Mouse (Mus musculus): ENCODE results near the gene Iqschfp. TPM values are rescaled to one million over a fixed set of nuclear protein-coding genes. Genes with fewer than 3 reads are reported as not detected.

Gene Iqschfp
- polyA plus RNA-seq, 1 experiment from 2014 or later: 5.3 TPM

DNA sequence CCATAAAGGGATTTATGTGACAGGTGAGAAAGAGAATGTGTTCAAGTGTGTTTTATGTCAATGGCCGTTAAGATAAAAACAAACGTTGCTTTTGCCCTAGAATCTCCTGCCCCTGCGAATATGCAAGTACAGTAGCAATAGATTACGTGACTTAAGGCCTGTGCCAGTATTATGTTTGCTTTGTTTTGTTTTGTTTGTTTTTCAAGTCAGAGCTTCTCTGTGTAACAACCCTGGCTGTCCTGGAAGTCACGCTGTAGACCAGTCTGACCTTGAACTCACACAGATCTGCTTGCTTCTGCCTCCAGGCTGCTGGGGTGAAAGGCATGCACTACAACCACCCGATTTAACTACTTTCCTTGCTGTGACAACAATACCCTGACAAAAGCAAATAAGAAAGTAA, 370.3 kb downstream of the Iqschfp start:
- 83% methylated on average over 6 of the region's 6 CpGs for WGBS
- Histone ChIP-seq H3K27ac (ENCODE audit: low read length) (no peak overlapping the region), H3K4me2 (ENCODE audit: low read length) (no peak overlapping the region), H3K4me3 (replicated peaks; ENCODE audit: low read length) (no peak overlapping the region), H3K36me3 (ENCODE audit: control insufficient read depth, insufficient read depth) (no peaks in the 10 kb centered on the region), H3K4me1 (replicated peaks; ENCODE audit: control insufficient read depth, insufficient read depth, low read length) (no peaks in the 10 kb centered on the region), H3K9me3 (ENCODE audit: control insufficient read depth, low read length) (no peaks in the 10 kb centered on the region), H3K27me3 (replicated peaks; ENCODE audit: control insufficient read depth, insufficient read depth, low read length) (no peaks in the 10 kb centered on the region), H3K9ac (replicated peaks; ENCODE audit: low read depth, low read length) (no peak overlapping the region)
- ATAC-seq: no peak

DNA sequence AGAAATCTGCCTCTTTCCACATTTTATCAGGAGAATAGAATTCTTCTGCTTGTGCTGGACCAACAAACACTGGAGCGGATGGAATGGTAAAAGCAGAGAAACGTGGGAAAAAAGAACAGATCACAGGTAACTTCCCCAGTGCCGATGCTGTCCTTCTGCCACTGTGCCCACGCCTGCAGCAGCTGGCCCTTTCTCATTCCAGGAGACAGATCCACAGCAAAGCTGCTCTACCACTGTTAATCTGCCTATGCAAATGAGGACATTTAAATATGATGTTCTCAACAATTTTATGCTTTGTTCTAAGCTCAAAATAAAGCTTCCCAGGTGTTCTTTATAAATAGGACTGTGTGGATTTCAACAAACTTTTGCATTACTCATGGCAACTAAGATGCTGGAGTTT, 375.9 kb downstream of the Iqschfp start:
- peaks cover 4% of the 10 kb centered on the region; the same call in 1 of the 2 replicates for H3K4me1 ChIP-seq (replicated peaks; ENCODE audit: control insufficient read depth, insufficient read depth, low read length)
- H3K9me3 ChIP-seq (ENCODE audit: control insufficient read depth, low read length): no peaks in the 10 kb centered on the region
- ATAC-seq: no peak
- 85% methylated on average over 4 of the region's 4 CpGs for WGBS
- H3K9ac ChIP-seq (replicated peaks; ENCODE audit: low read depth, low read length): no peak overlapping the region
- H3K27me3 ChIP-seq (replicated peaks; ENCODE audit: control insufficient read depth, insufficient read depth, low read length): no peaks in the 10 kb centered on the region
- no peak overlapping the region for H3K4me2 ChIP-seq (ENCODE audit: low read length)
- H3K27ac ChIP-seq (ENCODE audit: low read length): no peak overlapping the region
- no peak overlapping the region for H3K4me3 ChIP-seq (replicated peaks; ENCODE audit: low read length)
- no peaks in the 10 kb centered on the region for H3K36me3 ChIP-seq (ENCODE audit: control insufficient read depth, insufficient read depth)

DNA sequence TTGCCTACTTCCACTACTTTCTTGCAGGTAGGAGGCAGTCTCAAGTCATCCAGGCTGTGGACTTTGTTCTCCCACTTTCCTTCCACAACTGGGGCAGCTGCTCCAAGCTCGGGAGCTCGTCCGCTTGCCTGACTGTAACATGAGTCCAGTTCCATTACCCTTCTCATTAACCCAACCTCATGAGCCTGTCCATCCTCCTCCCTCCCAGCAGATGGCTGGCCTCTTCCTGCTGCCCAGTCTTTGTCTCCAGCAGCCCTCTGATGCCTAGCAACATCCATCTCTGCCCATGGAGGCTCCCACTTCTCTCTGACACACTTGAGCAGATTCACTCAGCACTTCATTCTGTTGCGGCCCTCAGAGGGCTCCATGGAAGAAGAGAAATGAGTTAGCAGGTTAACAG, 377.2 kb downstream of the Iqschfp start:
- WGBS: 95% methylated on average over 4 of the region's 4 CpGs
- no peak for ATAC-seq
- Histone ChIP-seq H3K4me1 (replicated peaks; ENCODE audit: control insufficient read depth, insufficient read depth, low read length) (peaks cover 4% of the 10 kb centered on the region; the same call in 1 of the 2 replicates), H3K27me3 (replicated peaks; ENCODE audit: control insufficient read depth, insufficient read depth, low read length) (no peaks in the 10 kb centered on the region), H3K9ac (replicated peaks; ENCODE audit: low read depth, low read length) (no peak overlapping the region), H3K4me3 (replicated peaks; ENCODE audit: low read length) (no peak overlapping the region), H3K27ac (ENCODE audit: low read length) (no peak overlapping the region), H3K4me2 (ENCODE audit: low read length) (no peak overlapping the region), H3K9me3 (ENCODE audit: control insufficient read depth, low read length) (no peaks in the 10 kb centered on the region), H3K36me3 (ENCODE audit: control insufficient read depth, insufficient read depth) (no peaks in the 10 kb centered on the region)

DNA sequence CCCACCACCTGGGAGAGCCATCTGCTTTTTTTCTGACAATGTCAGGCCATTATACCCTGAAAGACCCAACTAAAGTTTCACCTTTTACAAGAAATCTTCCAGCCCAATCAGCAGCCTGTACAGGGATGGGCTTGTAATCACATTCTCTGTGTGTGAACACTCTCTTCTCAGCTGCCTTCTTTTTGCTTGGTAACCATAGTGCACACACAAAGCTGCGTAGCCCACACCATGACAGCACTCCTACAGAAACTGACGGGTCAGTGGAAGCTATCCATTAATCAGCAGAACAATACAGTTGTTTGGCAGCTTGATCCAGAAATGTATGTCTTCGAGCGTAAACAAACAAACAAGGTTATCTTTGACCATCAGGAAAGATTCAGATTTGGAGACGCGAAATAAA, 378.2 kb downstream of the Iqschfp start:
- peaks cover 4% of the 10 kb centered on the region; the same call in 1 of the 2 replicates for H3K4me1 ChIP-seq (replicated peaks; ENCODE audit: control insufficient read depth, insufficient read depth, low read length)
- H3K4me3 ChIP-seq (replicated peaks; ENCODE audit: low read length): no peak overlapping the region
- H3K4me2 ChIP-seq (ENCODE audit: low read length): no peak overlapping the region
- no peaks in the 10 kb centered on the region for H3K27me3 ChIP-seq (replicated peaks; ENCODE audit: control insufficient read depth, insufficient read depth, low read length)
- H3K27ac ChIP-seq (ENCODE audit: low read length): no peak overlapping the region
- ATAC-seq: no peak
- no peaks in the 10 kb centered on the region for H3K36me3 ChIP-seq (ENCODE audit: control insufficient read depth, insufficient read depth)
- H3K9me3 ChIP-seq (ENCODE audit: control insufficient read depth, low read length): no peaks in the 10 kb centered on the region
- 76% methylated on average over 6 of the region's 6 CpGs for WGBS
- no peak overlapping the region for H3K9ac ChIP-seq (replicated peaks; ENCODE audit: low read depth, low read length)

DNA sequence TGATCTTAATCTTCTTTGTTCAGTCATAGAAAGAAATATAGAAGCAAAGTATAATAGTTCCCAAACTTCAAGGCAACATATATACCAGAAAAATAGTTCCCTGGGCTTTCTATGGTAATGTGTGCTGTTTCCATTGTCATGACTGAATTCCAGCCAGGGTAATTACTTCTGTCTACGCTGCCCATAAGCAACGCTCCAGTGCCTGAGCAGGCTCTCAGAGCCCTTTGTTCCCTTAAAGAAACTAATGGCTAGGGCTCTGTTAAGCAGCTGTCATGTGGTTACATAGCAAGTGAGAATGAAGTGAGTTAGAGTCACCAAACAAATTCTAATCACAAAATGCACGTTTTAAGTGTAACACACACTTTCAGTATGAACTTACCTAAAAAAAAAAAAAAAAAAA, 379.4 kb downstream of the Iqschfp start:
- Histone ChIP-seq H3K4me3 (replicated peaks; ENCODE audit: low read length) (no peak overlapping the region), H3K4me2 (ENCODE audit: low read length) (no peak overlapping the region), H3K9ac (replicated peaks; ENCODE audit: low read depth, low read length) (no peak overlapping the region), H3K36me3 (ENCODE audit: control insufficient read depth, insufficient read depth) (no peaks in the 10 kb centered on the region), H3K9me3 (ENCODE audit: control insufficient read depth, low read length) (no peaks in the 10 kb centered on the region), H3K27me3 (replicated peaks; ENCODE audit: control insufficient read depth, insufficient read depth, low read length) (no peaks in the 10 kb centered on the region), H3K27ac (ENCODE audit: low read length) (no peak overlapping the region), H3K4me1 (replicated peaks; ENCODE audit: control insufficient read depth, insufficient read depth, low read length) (peaks cover 4% of the 10 kb centered on the region; the same call in 1 of the 2 replicates)
- peak; percentile 75 for ATAC-seq
- WGBS: 10% methylated on average over 3 of the region's 3 CpGs

DNA sequence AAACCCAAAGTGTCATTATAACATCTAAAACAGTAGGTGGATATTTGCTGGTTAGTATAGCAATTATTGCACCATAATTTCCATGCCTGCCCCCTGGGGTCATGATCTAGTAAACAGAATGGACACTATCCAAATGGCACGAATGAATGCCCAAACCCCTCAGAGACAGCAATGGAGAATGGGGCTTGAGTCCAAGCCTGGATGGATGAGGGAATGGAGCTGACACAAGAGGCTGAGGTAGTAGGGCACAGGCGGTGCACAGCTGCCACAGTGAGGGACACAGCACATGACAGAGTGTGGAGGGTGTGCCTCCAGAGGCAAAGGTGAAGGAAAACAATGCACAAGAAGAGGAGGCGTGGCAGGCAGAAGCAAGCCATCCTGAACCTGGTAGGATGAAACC, 379.8 kb downstream of the Iqschfp start:
- peak; percentile 63; the same call in 1 of the 2 replicates for ATAC-seq

DNA sequence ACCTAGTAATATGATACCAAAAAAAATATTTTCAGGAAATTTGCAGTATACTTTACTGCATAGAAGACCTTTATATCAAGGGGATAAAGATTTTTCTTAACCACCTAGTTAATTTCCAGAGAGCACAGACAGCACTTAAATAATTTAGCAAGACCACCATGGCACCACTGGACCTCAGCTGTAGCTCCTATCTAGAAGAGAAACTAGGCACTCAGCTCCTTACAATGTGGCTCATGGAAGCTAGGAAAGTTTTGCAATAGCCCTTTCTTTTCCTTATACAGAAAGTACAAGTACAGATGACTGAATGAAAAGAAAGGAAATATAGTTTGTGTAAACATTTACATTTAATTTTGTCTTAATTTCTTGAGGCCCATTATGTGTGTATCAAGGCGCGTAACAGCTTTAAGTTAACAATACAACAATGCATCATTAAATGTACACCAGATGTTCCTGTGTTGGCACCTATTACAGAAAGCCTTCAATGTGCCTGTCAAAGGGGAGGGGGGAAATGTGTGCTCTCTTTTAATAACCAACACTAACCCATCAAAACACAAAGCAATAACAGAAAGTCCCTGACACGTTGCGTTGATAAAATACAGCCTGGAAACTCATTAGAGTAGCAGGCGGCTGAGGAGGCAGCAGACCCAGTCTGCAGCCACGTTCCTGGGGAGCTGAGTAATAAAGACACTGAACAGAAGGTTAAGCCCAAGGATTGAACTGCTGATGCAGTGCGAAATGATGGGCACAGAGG, 391.0 kb downstream of the Iqschfp start:
- H3K36me3 ChIP-seq (ENCODE audit: control insufficient read depth, insufficient read depth): no peaks in the 10 kb centered on the region
- no peak overlapping the region for H3K9ac ChIP-seq (replicated peaks; ENCODE audit: low read depth, low read length)
- peak; percentile 87 for ATAC-seq
- H3K27me3 ChIP-seq (replicated peaks; ENCODE audit: control insufficient read depth, insufficient read depth, low read length): 0 out of 2 replicates have a peak, but pooled peaks cover 4% of the 10 kb centered on the region
- H3K4me1 ChIP-seq (replicated peaks; ENCODE audit: control insufficient read depth, insufficient read depth, low read length): peaks cover 14% of the 10 kb centered on the region
- peak overlapping the region; percentile 21 for H3K4me2 ChIP-seq (ENCODE audit: low read length)
- H3K27ac ChIP-seq (ENCODE audit: low read length): peak overlapping the region; percentile 74
- 11% methylated on average over 7 of the region's 7 CpGs for WGBS
- H3K9me3 ChIP-seq (ENCODE audit: control insufficient read depth, low read length): no peaks in the 10 kb centered on the region
- no peak overlapping the region for H3K4me3 ChIP-seq (replicated peaks; ENCODE audit: low read length)

More for the DNA sequence above, 379.8 kb downstream of the Iqschfp start:
- Histone ChIP-seq H3K27ac (ENCODE audit: low read length) (no peak overlapping the region), H3K9ac (replicated peaks; ENCODE audit: low read depth, low read length) (no peak overlapping the region), H3K9me3 (ENCODE audit: control insufficient read depth, low read length) (no peaks in the 10 kb centered on the region), H3K4me1 (replicated peaks; ENCODE audit: control insufficient read depth, insufficient read depth, low read length) (peaks cover 4% of the 10 kb centered on the region; the same call in 1 of the 2 replicates), H3K4me3 (replicated peaks; ENCODE audit: low read length) (no peak overlapping the region), H3K4me2 (ENCODE audit: low read length) (no peak overlapping the region), H3K27me3 (replicated peaks; ENCODE audit: control insufficient read depth, insufficient read depth, low read length) (no peaks in the 10 kb centered on the region), H3K36me3 (ENCODE audit: control insufficient read depth, insufficient read depth) (no peaks in the 10 kb centered on the region)
- 50% methylated on average over 3 of the region's 3 CpGs for WGBS

DNA sequence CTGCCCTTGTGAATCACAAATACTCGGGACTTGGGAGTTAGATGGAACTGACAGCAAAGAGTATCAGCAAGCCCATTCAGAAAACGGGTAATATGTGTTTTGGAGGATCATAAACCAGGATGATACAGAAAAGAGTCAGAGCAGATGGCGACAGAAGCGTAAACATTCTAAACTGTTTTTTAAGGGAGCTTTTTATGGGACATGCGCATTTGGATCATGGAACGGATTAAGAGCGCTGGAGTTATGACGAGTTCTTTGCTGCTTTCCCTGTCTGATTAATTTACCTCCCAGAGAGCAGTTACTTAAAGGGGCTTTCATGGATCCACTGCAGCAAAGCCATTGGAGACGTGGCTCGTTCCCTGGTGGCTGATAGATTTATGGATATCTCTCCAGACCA, 391.6 kb downstream of the Iqschfp start:
- Histone ChIP-seq H3K27ac (ENCODE audit: low read length) (peak overlapping the region; percentile 74), H3K4me1 (replicated peaks; ENCODE audit: control insufficient read depth, insufficient read depth, low read length) (peaks cover 14% of the 10 kb centered on the region), H3K9me3 (ENCODE audit: control insufficient read depth, low read length) (no peaks in the 10 kb centered on the region), H3K9ac (replicated peaks; ENCODE audit: low read depth, low read length) (no peak overlapping the region), H3K27me3 (replicated peaks; ENCODE audit: control insufficient read depth, insufficient read depth, low read length) (0 out of 2 replicates have a peak, but pooled peaks cover 4% of the 10 kb centered on the region), H3K4me2 (ENCODE audit: low read length) (peak overlapping the region; percentile 25), H3K36me3 (ENCODE audit: control insufficient read depth, insufficient read depth) (no peaks in the 10 kb centered on the region), H3K4me3 (replicated peaks; ENCODE audit: low read length) (no peak overlapping the region)
- ATAC-seq: peak; percentile 53; the same call in 1 of the 2 replicates
- 31% methylated on average over 10 of the region's 10 CpGs for WGBS

DNA sequence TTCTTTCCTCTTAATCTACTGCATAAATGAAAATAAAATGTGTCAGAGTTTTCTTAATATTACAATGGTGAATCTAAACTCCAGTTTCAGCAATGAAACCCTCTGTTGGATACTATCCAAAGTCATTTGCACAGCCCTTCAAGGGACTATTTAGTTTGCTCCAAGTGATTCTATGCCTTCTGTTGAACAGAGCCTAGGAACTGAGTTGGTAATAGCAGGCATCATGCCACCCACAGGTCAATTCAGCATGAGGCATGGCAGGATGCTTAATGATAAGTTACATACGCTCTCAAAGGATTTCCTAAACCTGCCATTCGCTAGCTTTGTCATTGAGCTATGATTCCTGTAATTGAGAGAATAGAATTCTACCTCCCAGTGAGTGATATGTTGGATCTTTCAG, 392.5 kb downstream of the Iqschfp start:
- 29% methylated on average over 2 of the region's 2 CpGs for WGBS

More for the DNA sequence above, 392.5 kb downstream of the Iqschfp start:
- no peak overlapping the region for H3K4me3 ChIP-seq (replicated peaks; ENCODE audit: low read length)
- peaks cover 14% of the 10 kb centered on the region for H3K4me1 ChIP-seq (replicated peaks; ENCODE audit: control insufficient read depth, insufficient read depth, low read length)
- no peak overlapping the region for H3K27ac ChIP-seq (ENCODE audit: low read length)
- 0 out of 2 replicates have a peak, but pooled peaks cover 3% of the 10 kb centered on the region for H3K27me3 ChIP-seq (replicated peaks; ENCODE audit: control insufficient read depth, insufficient read depth, low read length)
- no peak overlapping the region for H3K4me2 ChIP-seq (ENCODE audit: low read length)
- no peaks in the 10 kb centered on the region for H3K36me3 ChIP-seq (ENCODE audit: control insufficient read depth, insufficient read depth)
- H3K9me3 ChIP-seq (ENCODE audit: control insufficient read depth, low read length): no peaks in the 10 kb centered on the region
- ATAC-seq: 0 out of 2 replicates have a peak, but pooled peaks have one; percentile 49
- no peak overlapping the region for H3K9ac ChIP-seq (replicated peaks; ENCODE audit: low read depth, low read length)
